Mouse (Mus musculus): ENCODE measurements around the gene Gm6993.

Gene Gm6993

DNA sequence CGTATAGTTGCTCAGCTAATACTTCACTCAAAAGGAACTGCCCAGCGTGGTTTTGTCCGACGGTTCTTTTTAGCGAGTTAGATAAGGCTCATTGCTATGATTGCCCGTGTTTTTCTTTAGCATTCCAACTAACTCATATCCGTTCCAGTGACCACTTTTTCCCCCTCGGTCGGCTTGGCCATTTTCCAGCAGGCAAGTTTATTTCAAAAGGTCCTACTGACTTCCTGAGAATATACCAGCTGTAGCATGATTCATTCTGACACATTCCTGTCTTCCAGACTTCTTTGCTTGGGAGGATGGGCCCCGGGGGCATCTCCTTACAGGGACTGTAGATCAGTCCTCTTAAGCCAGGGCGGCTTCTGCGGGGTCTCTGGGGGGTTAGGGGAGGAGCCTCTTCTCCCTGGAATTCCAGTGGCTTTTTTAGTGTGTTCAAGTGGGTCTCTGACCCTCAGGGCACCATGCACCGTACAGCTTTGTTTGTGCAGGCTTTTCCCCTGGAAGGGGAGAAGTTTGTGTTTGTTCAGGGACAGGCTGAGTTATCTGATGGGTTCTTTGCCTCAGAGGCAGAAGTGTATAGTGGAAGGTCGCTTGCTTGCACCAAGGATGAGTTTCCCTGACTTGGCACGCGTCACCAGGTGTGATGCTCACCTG is 30.9 kb downstream of the Gm6993 start:
- in situ Hi-C loops (cut with MboI, MseI) = no loop called here

DNA sequence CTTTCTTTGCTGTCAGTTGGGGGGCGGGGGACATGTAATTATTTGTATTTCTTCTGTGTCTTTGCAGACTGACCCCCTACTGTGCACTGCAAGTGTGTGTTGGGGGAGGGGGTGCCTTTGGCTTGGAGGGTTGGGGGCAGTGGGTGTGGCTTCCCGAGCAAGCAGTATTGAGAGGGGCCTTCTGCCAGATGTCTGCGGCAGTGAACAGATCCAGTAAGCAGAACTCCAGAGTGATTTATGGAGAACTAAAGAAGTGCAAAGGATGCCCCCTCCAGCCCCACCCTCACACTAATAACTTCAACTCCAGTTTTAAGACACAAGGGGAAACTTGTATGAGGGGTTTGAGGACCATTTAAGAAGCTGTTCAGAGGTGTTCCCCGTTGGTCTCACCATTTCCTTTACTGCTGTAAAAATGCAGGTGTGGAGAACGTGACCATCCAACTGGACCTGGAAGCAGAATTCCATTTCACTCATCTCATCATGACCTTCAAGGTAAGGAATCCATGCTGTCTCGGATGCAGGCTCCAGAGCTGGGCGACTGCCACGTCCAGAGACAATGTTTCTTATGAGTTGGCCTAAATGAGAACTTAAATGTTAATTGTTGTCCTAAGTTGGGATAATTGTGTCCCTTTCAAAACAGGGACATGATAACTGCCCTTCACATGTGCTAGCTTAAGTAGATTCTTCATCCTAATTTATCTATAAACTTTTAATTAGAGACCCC is 31.6 kb downstream of the Gm6993 start:
- in situ Hi-C loops (cut with MboI, MseI) = no loop called here

- in situ Hi-C loops (cut with MboI, MseI) = no loop called here
Measured at GRCm38 (mm10) chr12:31272846-31273245, 32.3 kb downstream of the Gm6993 start.

DNA sequence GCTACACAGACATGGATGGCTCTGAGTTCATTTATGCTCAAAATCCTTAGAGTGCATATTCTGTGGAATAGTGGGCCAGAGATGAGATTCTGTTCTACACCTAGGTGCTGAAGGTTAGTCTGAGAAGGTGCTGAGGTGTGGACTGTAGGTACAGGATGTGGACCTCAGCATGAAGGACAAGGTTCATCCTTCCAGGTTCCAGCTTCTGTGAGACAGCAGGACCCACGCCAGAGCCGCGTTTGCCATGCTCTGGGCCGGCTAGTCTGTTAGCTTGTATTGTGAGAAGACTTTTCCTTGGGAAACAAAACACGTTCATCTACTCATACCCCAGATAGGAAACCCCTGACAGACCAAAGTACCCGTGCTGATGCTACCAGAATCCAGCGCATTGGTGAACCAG is 33.1 kb downstream of the Gm6993 start:
- in situ Hi-C loops (cut with MboI, MseI) = no loop called here

- in situ Hi-C loops (cut with MboI, MseI) = no loop called here
Measured at GRCm38 (mm10) chr12:31275411-31275810, 34.8 kb downstream of the Gm6993 start.

DNA sequence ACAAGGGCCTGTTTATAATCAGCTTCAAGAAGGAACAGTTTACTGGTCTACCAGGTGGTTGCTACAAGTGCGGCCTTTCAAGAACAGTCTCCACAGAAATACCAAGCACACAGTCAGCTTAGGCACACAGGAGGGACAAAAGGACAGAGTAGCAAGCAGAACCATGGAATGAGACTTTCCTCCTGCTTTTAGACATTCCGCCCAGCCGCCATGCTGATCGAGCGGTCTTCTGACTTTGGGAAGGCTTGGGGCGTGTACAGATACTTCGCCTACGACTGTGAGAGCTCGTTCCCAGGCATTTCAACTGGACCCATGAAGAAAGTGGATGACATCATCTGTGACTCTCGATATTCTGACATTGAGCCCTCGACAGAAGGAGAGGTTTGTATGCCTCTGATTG is 37.7 kb downstream of the Gm6993 start:
- in situ Hi-C loops (cut with MboI, MseI) = no loop called here

- in situ Hi-C loops (cut with MboI, MseI) = no loop called here
Measured at GRCm38 (mm10) chr12:31280318-31280717, 39.7 kb downstream of the Gm6993 start.

- in situ Hi-C loops (cut with MboI, MseI) = no loop called here
Measured at GRCm38 (mm10) chr12:31281100-31281591, 40.6 kb downstream of the Gm6993 start.

DNA sequence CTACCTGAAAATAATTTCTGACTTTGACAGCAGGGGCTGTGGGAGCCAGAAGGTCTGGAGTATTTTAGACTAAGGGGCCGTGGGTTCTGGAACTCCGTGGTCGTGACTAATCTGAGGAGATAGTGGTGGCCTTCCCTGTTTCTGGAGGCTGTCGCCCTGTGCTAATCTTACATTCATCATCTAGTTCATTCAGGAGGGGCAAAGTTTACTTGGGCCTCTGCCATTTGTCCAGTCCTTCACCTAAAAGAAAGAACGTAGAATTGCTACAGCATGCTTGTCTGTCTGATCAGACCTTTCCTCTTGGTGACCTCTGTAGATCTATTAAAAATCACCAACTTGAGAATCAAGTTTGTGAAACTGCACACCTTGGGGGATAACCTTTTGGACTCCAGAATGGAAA is 41.7 kb downstream of the Gm6993 start:
- in situ Hi-C loops (cut with MboI, MseI) = no loop called here

GRCm38 (mm10) chr12:31283131-31283530 is 42.6 kb downstream of the Gm6993 start:
- in situ Hi-C loops (cut with MboI, MseI) = no loop called here

DNA sequence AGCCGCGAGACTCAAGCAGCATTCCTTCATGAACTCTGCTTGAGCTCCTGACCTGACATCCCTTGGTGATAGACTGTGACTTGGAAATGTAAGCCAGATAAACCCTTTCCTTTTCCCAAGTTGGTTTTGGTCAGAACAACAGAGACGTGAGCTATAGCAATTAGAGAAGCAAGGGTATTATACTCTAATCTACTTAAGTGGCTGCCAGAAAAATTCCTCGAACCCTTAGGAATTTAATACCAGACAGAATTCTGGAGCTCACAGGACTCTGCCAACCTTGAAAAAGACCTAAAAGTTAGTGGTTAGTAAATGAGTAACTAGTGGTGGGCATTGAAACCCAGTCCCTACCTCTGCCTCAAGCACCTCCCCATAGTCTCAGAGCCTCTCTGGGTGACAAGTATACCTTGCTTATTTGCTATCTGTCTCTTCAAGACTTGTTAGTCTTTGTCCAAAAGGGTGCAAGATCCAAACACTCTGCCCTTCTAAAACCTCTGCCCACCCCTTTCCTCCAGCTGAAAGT is 43.1 kb downstream of the Gm6993 start:
- in situ Hi-C loops (cut with MboI, MseI) = no loop called here

DNA sequence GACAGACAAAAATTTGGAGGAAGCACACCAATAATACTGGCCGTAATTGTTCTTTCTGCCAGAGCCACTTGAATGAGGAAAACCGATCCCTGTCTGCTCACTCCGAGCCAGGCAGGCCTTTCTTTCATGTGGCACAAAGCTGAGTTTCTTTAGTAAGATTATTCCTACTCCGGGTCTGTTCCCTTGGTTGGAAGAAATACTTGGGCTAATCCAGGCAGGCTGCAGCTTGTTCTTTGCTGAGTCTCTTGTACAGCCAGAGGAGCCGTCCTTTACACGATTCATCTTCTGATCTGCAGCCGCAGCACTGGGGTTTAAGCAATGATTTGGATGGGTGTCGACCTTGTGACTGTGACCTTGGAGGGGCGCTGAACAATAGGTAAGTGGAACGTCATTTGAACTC is 48.5 kb downstream of the Gm6993 start:
- in situ Hi-C loops (cut with MboI, MseI) = no loop called here
